Mouse (Mus musculus) megakaryocyte, embryonic 14.5 days (primary cell): ENCODE data around the gene Polg2.

ENCODE experiments used
- FLI1 ChIP-seq: IDR thresholded peaks from 2 replicates; pipeline ENCODE4 v1.6.1; 2012; ENCODE audit warnings: low read length, inconsistent platforms, mixed read lengths
- GATA1 ChIP-seq: IDR thresholded peaks from 3 replicates; pipeline ENCODE4 v1.6.1; 2012; ENCODE audit warnings: mixed read lengths, low read length, inconsistent platforms, borderline replicate concordance

DNA sequence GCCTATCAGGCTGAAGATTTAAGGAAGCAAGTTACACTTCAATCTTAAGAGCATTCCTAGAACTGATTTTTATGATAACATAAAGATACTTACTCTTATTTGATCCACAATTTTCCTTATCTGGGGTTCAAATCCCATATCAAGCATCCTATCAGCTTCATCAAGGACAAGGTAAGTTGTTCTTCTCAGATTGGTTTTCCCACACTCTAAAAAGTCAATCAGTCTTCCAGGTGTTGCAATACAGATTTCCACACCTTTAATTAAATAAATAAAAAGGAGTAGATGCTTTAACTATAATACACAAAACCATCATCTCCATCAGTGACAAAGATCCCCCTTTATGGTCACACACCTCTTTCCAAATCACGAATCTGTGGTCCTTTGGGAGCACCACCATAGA is 5.7 kb upstream of the Polg2 start:
- no peak for TF ChIP-seq GATA1
- TF ChIP-seq FLI1 = no peak
